Mouse (Mus musculus) hindbrain, embryonic 14.5 days (tissue): Measurements from ENCODE around the gene Hpse. TPM values are rescaled to one million over a fixed set of nuclear protein-coding genes. Genes with fewer than 3 reads are reported as not detected.

Experiments used
- ATAC-seq: fragments of 200-750 bp; cut with Nextera tagmentation; 2 replicates; pipeline ENCODE4 v1.8.0; 2017; ENCODE audit warnings: moderate number of reproducible peaks, mild to moderate bottlenecking, moderate TSS enrichment, moderate library complexity; ENCODE audit not compliant: low FRiP score
- DNase-seq: peaks from one replicate; pipeline ENCODE4 v3.0.0-alpha.2; 2015; ENCODE audit warnings: low spot score
- H3K27ac ChIP-seq: fragments of 300-500 bp; sonication (generic); 2 replicates; pipeline ENCODE4 v1.5.1; 2014; ENCODE audit warnings: mild to moderate bottlenecking, moderate library complexity
- H3K27me3 ChIP-seq: fragments of 300-500 bp; sonication (generic); 2 replicates; pipeline ENCODE4 v1.6.1; 2014; ENCODE audit warnings: mild to moderate bottlenecking, low read length, mixed read lengths; ENCODE audit not compliant: control insufficient read depth, insufficient read depth
- H3K36me3 ChIP-seq: fragments of 300-500 bp; sonication (generic); replicated peaks from 2 replicates; pipeline ENCODE4 v1.6.1; 2014; ENCODE audit not compliant: control insufficient read depth, insufficient read depth
- H3K4me1 ChIP-seq: fragments of 300-500 bp; sonication (generic); replicated peaks from 2 replicates; pipeline ENCODE4 v1.6.1; 2014; ENCODE audit warnings: antibody characterized with exemption, low read length, mixed read lengths; ENCODE audit not compliant: control insufficient read depth, insufficient read depth
- H3K4me2 ChIP-seq: fragments of 300-500 bp; sonication (generic); replicated peaks from 2 replicates; pipeline ENCODE4 v1.6.1; 2014; ENCODE audit warnings: mild to moderate bottlenecking, moderate library complexity
- H3K4me3 ChIP-seq: fragments of 300-500 bp; sonication (generic); replicated peaks from 2 replicates; pipeline ENCODE4 v1.5.1; 2014; ENCODE audit warnings: mild to moderate bottlenecking, low read length
- H3K9ac ChIP-seq: fragments of 300-500 bp; sonication (generic); 2 replicates; pipeline ENCODE4 v1.6.1; 2014
- H3K9me3 ChIP-seq: fragments of 300-500 bp; sonication (generic); 2 replicates; pipeline ENCODE4 v1.6.1; 2016; ENCODE audit warnings: low read length; ENCODE audit not compliant: control insufficient read depth
- WGBS: fragments of 180-500 bp; shearing (Covaris S2); extraction: QIAGEN DNeasy Blood & Tissue Kit; methylation state at CpG from one replicate; pipeline ENCODE4 v1.1.7; 2014; 5-methylcytosine and 5-hydroxymethylcytosine counted together
- polyA plus RNA-seq: library from polyadenylated mRNA; unstranded; fragments of >200 nt; fragmentation: Nextera tagmentation; extraction: Ambion mirVana; gene quantifications from 2 replicates; pipeline ENCODE4 v1.2.1, GENCODE M21; 2014

The Hpse gene
- polyA plus RNA-seq, 1 experiment from 2014 or later, result 0.41 TPM

- 94% methylated on average over 4 of the region's 4 CpGs for WGBS
- no peak for DNase-seq
These were observed 83.6 kb downstream of the Hpse start for GRCm38 (mm10) chr5:100635908-100636307.

GRCm38 (mm10) chr5:100634885-100635478 lies 84.5 kb downstream of the Hpse start:
- H3K9ac ChIP-seq, result no peak overlapping the region
- H3K27ac ChIP-seq, result no peak overlapping the region
- no peaks in the 10 kb centered on the region for H3K27me3 ChIP-seq
- no peak for ATAC-seq
- no peak overlapping the region for H3K4me2 ChIP-seq
- WGBS, result 85% methylated on average over 8 of the region's 8 CpGs
- H3K4me3 ChIP-seq, result no peak overlapping the region
- no peaks in the 10 kb centered on the region for H3K36me3 ChIP-seq
- no peak for DNase-seq
- H3K4me1 ChIP-seq, result no peaks in the 10 kb centered on the region
- H3K9me3 ChIP-seq, result no peaks in the 10 kb centered on the region

More at GRCm38 (mm10) chr5:100635908-100636307, 83.6 kb downstream of the Hpse start:
- H3K9me3 ChIP-seq, result no peaks in the 10 kb centered on the region
- ATAC-seq, result no peak
- no peak overlapping the region for H3K4me2 ChIP-seq
- H3K27me3 ChIP-seq, result no peaks in the 10 kb centered on the region
- no peaks in the 10 kb centered on the region for H3K36me3 ChIP-seq
- no peaks in the 10 kb centered on the region for H3K4me1 ChIP-seq
- no peak overlapping the region for H3K9ac ChIP-seq
- no peak overlapping the region for H3K27ac ChIP-seq
- H3K4me3 ChIP-seq, result no peak overlapping the region

GRCm38 (mm10) chr5:100632540-100633129 lies 86.9 kb downstream of the Hpse start:
- H3K36me3 ChIP-seq, result no peaks in the 10 kb centered on the region
- 86% methylated on average over 8 of the region's 8 CpGs for WGBS
- no peak for DNase-seq
- H3K4me1 ChIP-seq, result no peaks in the 10 kb centered on the region
- no peak overlapping the region for H3K4me2 ChIP-seq
- no peak overlapping the region for H3K27ac ChIP-seq
- H3K27me3 ChIP-seq, result no peaks in the 10 kb centered on the region
- H3K4me3 ChIP-seq, result no peak overlapping the region
- H3K9me3 ChIP-seq, result no peaks in the 10 kb centered on the region
- ATAC-seq, result no peak
- H3K9ac ChIP-seq, result no peak overlapping the region

Other genes with a start within 250 kb of the Hpse start
- gene Lin54, start 219.1 kb downstream of the Hpse start, polyA plus RNA-seq, result 9.0 and 9.9 TPM in 2 replicates
- 189 and 190 TPM in 2 replicates for gene Cops4, start 201.4 kb downstream of the Hpse start, polyA plus RNA-seq
- 0.60 and 1.4 TPM in 2 replicates for gene Plac8, start 147.5 kb downstream of the Hpse start, polyA plus RNA-seq
- gene Coq2, start 44.6 kb downstream of the Hpse start, polyA plus RNA-seq, result 58.3 and 63.4 TPM in 2 replicates
- 20.1 and 23.8 TPM in 2 replicates for gene Helq, start 78.9 kb upstream of the Hpse start, polyA plus RNA-seq
- gene Mrps18c, start 78.9 kb upstream of the Hpse start, polyA plus RNA-seq, result 142 and 160 TPM in 2 replicates
- gene Abraxas1, start 101.2 kb upstream of the Hpse start, polyA plus RNA-seq, result 11.4 and 14.9 TPM in 2 replicates
- 1.4 and 1.9 TPM in 2 replicates for gene Gpat3, start 126.0 kb upstream of the Hpse start, polyA plus RNA-seq